Mouse (Mus musculus) ovary, postnatal 14 days (tissue): ENCODE measurements at regions not wholly inside any gene's neighbourhood (a gene's known extent, or its start where the extent isn't known, plus 50 kb on each side); places are given as distances from the start of the nearest gene placed in this dataset.
"Not testable (repeated sequence)": the region's sequence is repeated elsewhere in the genome, so short reads cannot be mapped to it uniquely, and the experiment has no call there.

Source experiments
- DNase-seq: peaks from one replicate; pipeline ENCODE4 v3.0.0; 2022; ENCODE audit warnings: low spot score

DNA sequence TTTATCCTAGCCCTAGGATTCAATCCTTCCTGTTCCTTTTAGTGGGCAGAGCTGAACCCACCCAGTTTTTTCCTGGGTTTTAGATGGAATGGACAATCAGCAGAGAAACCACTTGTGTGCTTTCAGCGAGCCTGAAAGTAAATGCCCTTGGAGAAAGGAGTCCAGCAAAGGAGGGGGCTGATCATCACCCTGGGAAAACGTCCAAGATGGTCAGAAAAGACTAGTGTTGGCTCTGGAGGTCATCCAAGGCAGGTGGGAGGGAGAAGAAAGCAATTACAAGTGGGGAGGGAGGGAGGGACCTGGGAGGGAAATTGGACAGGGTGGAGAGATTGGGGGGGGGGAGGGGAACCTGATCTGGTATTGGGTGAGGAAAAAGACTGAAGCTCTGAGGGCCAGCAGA is 55.6 kb upstream of the Zfp366 start:
- no peak for DNase-seq

DNA sequence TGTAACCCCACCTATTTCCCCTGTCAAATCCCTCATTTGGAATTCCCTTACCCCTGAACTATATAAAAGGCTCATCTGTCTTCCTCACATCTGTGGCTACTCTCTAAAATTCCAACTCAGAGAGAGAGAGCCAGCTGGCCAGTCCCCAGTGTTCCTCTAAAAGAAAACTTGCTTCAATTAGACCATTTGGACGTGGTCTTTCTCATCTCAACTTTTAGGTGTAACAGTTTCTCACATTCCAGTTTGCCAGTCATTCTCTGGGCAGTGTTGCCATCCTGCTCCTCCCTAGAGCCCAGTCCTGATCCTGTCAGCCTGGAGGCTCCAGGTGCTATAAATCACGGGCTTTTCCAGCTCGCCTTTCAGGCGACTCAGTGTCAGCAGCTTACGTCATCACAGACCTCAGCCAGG is 56.3 kb upstream of the Zfp366 start:
- no peak for DNase-seq

DNA sequence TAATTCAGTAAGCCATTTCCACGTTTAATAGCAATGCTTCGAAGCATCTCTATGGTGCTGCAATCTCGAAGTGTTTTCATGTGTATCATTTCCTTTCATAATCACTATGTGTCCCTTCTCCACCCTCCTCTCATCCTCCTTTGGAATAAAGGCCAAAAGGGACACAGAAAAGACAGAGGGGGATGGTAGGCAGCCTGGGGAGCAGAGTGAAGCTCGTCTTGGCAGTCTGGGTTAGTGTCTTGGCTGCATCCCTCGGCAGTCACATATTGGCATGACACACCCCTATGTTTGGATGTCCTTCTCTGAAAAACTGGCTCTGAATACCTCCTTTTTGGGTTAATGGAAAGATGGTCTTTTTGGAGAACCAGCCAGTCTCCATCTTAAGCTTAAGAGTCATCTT is 56.9 kb upstream of the Zfp366 start:
- DNase-seq = no peak

DNA sequence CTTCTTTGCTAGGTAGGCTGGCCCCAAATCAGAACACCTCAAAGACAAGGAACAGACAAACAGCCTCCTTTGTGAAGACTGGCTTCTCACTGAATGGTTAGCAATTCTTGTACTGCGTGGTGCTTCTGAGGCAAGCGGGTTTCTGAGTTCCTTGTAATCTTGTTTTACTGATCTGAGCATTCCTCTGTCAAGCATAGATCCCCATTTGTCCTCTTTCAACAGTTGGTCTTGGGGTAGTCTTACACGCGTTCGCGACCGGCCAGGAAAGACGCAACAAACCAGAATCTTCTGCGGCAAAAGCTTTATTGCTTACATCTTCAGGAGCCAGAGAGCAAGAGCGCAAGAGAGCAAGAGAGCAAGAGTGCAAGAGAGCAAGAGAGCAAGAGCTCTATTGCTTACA is 57.7 kb upstream of the Zfp366 start:
- not testable (repeated sequence) for DNase-seq

DNA sequence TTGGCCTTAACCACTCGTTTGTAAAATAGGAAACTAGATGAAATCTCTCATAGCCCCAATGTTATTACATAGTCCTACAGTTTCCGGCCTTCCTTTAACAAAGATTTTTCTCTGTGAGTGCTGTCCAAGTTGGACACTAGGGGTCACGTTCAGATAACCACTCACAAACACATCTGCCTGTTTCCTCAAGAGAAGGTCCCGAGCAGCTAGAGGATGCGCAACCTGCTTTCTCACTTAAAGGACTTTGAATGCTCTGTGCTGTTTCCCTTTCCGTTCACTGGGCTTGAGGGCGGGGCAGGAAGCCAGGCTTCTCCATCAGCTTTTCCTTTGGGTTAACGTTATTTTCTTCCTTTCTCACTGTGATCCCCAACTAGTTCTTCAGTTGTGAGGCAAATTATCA is 58.1 kb upstream of the Zfp366 start:
- no peak for DNase-seq

DNA sequence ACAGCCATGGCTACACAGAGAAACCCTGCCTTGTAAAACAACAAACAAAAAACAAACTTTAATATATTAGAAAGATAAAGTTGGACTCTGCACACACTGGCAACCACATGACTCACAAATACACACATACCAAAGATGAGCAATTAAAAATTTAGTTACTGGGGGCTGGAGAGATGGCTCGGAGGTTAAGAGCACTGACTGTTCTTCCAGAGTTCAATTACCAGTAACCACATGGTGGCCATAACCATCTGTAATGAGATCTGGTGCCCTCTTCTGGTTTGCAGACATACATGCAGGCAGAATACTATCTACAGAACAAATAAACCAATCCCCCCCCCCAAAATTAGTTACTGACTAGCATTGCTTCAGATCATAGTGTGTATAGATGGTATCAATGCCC is 58.7 kb upstream of the Zfp366 start:
- no peak for DNase-seq

DNA sequence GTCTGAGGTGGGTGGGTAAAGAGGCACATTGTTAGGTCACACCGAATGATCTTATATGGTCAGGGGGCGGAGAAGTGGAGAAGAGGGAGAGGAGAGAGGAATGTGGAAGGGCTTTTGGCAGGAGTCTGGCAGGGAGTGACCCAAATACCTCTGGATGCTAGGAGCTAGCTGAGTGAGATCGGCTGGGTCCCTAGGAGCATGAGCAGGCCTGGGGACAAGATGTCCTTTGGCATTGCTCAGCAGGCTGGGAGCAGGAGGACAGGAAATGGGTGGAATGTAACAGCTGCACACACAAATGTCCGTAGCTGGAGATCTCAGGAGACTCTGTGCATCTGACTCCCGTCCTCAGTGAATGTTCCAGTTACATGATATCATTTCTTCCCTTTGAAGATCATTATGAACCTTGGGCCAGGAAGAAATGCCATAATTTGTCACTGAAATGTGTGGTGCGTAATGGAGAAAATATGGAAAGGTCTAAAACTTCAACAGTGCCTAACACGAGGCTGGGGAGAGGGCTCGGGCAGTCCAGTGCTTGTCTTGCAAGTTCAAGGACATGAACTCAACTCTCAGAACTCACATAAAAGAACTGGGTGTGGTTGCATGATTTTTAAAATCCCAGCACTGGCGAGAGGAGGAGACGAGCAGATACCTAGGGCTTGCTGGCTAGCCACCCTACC is 59.6 kb upstream of the Zfp366 start:
- DNase-seq = no peak

DNA sequence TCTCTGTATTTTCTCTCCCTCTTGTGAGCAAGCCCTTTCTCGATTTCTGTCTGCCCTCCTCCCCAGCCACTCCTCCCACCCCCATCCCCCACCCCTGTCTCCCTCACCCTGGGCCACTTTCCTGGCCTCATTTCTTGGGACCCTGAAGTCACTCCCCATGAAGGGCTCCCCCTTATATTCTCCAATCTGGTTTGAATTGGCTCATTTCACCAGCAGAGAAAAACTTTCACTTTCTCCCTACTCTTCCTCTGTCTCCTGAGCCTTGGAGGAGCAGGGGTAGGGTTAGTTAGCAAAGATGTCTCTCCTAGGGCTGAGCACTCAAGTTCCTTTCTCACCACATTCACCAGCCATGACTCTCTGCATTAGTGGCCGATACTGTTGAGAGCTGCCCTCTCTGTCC is 60.5 kb upstream of the Zfp366 start:
- DNase-seq = no peak

DNA sequence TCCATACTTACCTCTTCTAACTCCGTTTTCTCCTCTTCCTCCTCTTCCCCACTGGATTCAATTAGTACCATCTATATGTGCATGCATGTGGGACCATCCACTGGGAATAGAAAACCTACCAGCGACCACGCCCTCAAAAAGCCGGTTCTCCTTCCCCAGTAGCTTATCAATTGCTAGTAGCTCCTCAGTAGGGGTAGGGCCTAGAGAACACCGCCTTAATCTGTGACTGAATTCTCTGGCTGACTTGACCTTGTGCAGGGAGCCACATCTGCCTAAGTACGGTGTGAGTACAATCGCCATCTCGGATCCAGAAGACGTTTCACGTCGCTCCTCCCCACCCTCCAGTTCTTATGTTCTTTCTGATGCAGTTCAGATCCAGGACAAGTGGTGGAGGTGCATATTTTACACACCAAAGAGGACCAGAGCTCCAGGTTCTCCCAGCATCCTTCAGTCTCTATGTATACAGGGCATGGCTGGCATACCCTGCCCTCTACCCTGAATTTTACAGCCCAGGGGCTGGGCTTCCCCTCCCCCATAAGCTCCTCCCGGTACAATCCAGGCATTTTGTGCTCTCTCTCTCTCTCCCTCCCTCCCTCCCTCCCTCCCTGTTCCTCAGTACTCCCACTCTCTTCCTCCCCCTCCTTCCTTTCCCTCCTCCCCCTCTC is 61.0 kb upstream of the Zfp366 start:
- DNase-seq = no peak

DNA sequence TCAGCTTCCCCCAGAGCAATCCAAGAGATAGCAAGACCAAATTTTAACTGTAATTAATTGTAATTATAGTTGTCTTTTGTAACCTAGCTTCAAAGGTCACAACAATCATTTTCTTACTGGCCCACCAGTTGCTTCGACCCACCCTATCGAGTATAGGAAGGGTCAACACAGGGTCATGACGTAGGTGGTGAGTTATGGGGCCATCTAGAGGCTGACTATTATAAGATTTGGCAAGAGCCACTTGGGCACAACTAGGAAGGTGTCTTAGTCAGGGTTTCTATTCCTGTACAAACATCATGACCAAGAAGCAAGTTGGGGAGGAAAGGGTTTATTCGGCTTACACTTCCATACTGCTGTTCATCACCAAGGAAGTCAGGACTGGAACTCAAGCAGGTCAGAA is 62.1 kb upstream of the Zfp366 start:
- DNase-seq = not testable (repeated sequence)

DNA sequence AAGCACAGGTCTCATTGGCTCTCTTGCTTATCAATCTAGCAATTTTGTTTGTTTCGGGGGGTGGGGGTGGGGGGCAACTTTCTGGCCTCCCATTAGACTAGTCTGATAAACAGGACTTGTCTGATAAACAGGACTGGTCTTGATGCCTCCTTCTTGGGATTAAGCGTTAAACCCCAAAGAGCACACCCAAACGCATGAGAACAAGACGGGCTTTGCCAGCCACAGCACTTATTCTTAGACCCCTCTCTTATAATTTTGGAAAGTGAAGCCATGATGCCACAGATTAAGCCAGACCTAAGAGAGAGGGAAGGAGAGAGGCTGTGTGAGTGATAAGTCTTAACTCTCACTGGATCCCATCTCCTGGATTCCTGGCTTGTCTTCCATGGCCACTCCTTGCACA is 63.5 kb upstream of the Zfp366 start:
- no peak for DNase-seq

DNA sequence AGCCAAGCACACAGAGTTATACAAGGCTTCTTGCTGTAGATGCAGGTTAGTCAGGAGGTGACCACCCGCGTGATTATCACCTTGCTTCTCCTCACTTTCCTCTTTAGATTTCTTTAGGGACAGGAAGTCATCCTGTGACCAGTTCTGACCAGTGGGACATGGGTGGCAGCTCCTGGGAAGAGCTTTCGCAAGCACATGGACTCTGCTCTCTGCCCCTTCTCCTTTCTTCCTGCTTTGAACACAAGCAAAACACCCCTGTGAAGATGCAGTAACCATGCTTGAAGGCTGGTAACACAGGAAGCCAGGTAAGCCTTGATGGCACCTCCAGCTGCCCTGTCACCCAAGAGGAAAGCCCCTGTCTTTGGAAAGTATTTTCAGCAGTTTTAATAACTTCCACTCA is 64.7 kb upstream of the Zfp366 start:
- DNase-seq = no peak

DNA sequence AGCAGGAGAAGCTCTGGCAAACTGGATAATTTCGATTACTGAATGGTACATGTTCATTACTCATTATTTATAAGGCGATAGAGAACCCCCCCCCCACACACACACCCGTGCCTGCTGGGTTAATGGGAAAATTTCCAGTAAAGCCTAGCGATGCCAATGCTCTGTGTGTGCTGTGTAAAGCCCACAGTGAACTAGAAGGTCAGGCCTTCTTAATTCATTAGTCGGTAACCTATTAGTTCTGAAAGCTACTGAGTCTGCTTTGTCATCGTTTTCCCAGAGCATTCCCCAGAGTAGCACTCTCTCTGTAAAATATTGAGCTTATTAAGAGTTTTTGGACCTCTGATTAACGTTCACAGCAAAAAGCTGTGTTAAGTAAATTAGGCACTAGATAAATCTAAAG is 65.7 kb upstream of the Zfp366 start:
- DNase-seq = no peak

DNA sequence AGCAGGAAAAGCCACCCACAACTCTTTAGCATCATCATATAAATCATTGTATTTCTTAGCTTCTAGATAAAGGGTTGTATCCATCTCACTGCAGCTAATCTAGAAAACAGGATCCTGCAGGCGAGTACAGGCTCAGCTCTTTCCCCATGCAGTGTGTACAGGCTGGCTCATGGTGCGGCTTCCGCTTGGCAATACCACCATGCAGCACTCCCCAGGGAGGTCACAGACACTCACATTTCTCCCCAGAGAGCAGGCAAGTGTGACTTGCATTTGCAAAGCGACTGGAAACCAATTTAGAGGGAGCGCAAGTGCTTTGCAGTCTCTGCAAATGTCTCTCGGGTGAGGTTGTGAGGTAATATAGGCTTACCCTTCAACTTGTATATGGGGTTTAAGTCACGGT is 69.1 kb upstream of the Zfp366 start:
- no peak for DNase-seq

DNA sequence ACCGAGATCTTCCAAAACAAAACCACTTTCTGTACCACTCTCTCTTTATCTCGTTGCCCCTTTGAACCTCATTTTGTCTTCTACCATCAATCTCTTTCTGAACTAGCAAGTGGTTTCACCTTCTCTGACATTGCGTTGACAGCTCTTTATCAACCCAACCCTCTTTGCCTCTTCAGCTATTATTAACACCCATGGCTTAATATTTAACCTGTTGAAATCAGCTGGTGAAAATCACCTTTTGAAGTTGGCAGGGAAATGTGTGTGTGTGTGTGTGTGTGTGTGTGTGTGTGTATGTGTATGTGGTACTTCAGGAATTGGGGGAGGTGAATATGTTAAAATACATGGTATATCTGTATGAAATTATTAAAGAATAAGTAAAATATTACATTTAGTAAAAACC is 70.1 kb upstream of the Zfp366 start:
- no peak for DNase-seq

DNA sequence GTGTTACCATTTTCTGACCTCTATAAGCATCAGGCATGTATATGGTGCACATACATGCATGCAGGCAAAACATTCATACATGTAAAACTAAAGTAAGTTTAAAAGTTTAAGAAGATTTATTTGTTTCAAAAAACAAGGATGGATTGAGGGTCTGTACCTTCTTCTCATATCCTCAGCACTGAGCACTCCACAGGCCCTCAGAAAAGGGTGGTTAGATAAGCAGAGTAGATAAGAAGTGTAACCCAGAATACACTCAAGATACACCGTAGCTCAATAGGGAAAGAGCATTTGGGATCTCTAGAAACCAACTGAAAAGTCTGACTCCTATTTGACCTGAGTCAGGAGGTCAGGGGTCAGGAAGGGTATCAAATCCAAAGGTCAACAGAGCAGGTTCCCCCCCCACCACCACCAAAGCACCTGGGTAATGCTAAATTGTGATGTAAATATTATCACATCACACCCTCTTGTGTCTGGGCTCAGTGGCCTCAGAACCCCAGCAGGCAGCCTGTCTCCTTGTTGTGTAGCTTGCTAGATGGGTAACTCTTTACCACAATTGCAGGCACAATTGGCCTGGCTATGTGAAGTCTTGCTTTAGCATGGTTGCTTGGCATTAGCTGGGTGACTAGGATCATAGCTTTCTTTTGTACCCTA is 72.8 kb upstream of the Zfp366 start:
- no peak for DNase-seq

DNA sequence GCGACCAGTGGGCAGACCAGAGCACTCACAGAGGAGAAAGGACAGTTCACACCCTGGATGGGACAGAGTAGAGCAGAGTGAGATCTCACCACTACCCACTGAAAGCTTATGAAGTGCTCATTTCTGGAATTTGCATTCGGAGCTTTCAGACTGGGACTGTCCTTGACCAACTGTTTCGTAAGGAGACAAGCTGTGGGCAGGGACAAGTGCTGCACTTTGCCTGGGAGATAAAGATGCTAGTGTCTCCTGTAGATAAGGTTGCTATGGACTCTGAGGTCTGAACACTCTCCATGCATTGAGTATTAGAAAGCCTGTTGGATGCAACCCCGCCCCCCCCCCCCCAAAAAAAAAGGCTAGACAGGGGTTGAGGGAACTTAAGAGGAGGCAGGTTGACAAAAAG is 76.6 kb upstream of the Zfp366 start:
- DNase-seq = no peak

DNA sequence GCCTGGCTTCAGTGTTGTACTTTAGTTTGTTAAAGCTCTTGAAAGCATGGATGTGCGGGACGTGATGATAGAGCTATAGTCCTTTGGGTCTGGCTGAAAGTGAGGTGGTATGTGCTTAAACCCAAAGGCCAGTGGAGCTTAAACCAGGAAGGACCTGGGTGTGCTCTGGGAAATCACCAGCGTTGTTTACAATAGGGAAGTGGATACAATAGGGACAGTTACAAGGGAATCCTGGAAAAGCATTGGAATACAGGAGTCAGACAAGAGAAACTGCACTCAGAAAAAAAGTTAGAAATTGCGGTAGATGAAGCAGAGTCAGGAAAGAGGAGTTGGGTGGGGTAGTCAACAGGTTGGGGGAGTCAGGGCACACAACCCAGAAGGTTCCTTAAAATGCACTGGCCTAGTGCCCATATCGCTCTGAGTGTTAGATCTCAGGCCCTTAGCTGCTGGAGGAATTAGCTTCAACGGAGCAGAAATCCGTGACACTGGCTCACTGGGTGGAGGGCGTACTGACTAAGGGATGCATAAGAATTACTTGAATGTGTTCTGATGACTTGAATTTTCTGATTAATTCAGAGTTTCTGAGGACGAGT is 82.4 kb upstream of the Zfp366 start:
- no peak for DNase-seq

DNA sequence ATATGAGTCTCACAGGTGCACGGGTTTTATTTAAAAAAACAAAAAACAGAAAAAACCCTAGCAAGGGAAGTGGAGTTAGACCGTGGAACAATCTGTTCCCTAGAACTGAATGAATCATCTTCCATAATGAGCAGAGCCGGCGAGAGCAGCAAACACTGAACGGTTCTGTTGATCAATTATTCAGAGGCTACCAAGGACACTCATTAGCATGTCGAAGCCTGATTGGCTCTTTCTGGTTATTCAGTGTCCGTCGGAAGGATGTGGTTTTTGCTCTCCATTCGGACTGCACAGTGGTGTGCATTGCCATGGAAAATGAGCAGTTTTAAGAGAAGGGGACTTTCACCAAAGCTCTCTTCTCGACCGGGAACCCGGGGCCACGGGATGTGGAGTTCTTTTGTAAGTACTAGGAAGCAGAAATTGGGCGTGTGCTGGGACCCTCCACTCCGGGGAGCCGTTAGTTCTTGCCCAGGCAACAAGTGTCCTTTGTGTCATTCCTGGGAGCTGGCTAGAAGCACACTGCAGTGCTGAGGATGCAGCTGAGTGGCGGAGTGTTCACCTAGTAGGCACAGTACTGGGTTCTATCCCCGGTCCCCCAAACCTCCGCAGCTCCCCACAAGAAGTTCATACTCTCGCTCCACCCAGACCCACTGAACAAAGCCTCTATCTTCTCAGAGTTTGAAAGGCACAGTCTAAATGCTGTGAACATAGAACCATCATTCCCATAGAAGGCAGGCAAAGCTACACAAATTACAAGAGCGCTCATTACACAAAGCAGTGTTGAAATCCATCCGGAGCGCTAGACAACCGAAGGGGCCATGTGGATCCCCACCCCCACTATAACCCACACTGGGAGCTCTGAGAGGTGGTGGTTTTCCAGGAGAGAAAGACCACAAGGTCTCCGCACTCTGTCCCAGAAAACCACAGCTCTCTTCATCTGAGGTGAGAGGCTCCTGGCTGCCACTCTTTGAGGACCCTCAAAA is 83.9 kb upstream of the Zfp366 start:
- DNase-seq = no peak

DNA sequence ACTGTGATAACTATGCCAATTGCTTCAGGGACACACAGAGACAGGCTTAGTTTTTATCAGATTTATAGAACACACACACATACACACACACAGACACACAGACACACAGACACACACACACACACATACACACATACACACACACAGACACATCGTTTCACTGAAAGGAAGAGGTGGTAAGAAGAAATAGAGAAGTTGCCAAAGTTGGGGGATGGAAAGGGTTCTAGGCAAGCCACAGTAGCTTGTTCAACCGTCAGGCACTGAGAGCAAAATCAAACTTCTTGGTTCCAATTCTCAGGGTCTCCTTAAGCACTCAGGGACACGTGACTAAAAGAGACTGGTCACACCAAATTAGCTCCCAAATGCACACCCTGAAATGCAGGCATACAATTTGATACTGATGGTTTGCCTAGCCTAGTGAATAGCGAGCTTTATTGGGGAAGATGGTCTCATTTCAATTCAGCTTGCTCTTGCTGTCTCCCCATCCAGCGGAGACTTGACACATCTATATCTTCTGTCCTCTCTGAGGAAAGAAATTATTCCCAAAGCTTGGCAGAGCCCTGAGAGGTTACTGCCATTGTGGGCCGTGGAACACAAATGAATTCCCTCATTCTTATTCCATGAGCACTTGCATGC is 84.7 kb upstream of the Zfp366 start:
- no peak for DNase-seq

DNA sequence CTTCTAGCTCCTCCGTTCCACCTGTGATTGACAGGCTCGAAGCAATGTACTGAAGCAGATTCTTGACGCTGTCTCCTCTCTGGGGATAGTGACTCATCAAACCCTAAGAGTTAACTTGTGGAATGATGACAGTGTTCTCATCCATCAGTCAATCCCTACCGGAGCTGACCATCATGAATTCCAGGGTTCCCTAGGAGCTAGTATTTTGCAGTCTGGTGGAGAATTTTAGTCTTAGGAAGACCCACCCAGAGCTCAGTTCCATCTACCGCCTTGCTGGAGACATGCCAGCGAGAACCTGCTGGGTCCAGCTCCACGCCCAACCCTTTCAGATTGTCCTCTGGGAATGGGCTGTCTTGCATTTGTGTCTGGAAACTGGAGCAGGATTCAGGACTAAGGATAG is 85.4 kb upstream of the Zfp366 start:
- DNase-seq = no peak
